Mouse (Mus musculus) spleen, adult 2 months (tissue): ENCODE measurements at regions not wholly inside any gene's neighbourhood (a gene's known extent, or its start where the extent isn't known, plus 50 kb on each side); places are given as distances from the start of the nearest gene placed in this dataset.
"Not testable (repeated sequence)": the region's sequence is repeated elsewhere in the genome, so short reads cannot be mapped to it uniquely, and the experiment has no call there.

Experiments
- DNase-seq, 2 experiments: peaks; one replicate each; pipeline versions ENCODE4 v3.0.0 to v3.0.0-alpha.2; 2012 to 2021; ENCODE audit warnings: low spot score in 2 of 2, low read depth in 1 of 2
- H3K27ac ChIP-seq: fragments of 200-500 bp; 2 replicates; pipeline ENCODE4 v1.5.1; 2012; ENCODE audit warnings: low read length, inconsistent platforms; ENCODE audit not compliant: insufficient read depth
- H3K27me3 ChIP-seq: fragments of 200-500 bp; 2 replicates; pipeline ENCODE4 v1.6.1; 2012; ENCODE audit warnings: mild to moderate bottlenecking, moderate library complexity, low read length, inconsistent platforms; ENCODE audit not compliant: control insufficient read depth, insufficient read depth
- H3K36me3 ChIP-seq: fragments of 200-500 bp; 2 replicates; pipeline ENCODE4 v1.6.1; 2012; ENCODE audit warnings: mild to moderate bottlenecking, low read length, inconsistent platforms; ENCODE audit not compliant: control insufficient read depth, insufficient read depth
- H3K4me1 ChIP-seq: fragments of 200-500 bp; 2 replicates; pipeline ENCODE4 v1.6.1; 2011; ENCODE audit warnings: inconsistent platforms; ENCODE audit not compliant: control insufficient read depth, insufficient read depth, insufficient read length
- H3K4me3 ChIP-seq: fragments of 200-500 bp; 2 replicates; pipeline ENCODE4 v1.5.1; 2011; ENCODE audit warnings: mild to moderate bottlenecking, inconsistent platforms; ENCODE audit not compliant: insufficient read depth, insufficient read length; ENCODE audit errors: extremely low read depth
- CTCF ChIP-seq: fragments of 200-500 bp; IDR thresholded peaks from 2 replicates; pipeline ENCODE4 v1.5.1; 2011; ENCODE audit warnings: mild to moderate bottlenecking, inconsistent platforms; ENCODE audit not compliant: insufficient read depth, insufficient read length, insufficient replicate concordance; ENCODE audit errors: extremely low read depth
- POLR2A ChIP-seq: fragments of 200-500 bp; IDR thresholded peaks from 2 replicates; pipeline ENCODE4 v1.6.1; 2011; ENCODE audit warnings: low read depth, low read length, inconsistent platforms
- WGBS: fragments of 180-500 bp; shearing (Covaris S2); methylation state at CpG from one replicate; pipeline ENCODE4 v1.1.7; 2018; 5-methylcytosine and 5-hydroxymethylcytosine counted together

DNA sequence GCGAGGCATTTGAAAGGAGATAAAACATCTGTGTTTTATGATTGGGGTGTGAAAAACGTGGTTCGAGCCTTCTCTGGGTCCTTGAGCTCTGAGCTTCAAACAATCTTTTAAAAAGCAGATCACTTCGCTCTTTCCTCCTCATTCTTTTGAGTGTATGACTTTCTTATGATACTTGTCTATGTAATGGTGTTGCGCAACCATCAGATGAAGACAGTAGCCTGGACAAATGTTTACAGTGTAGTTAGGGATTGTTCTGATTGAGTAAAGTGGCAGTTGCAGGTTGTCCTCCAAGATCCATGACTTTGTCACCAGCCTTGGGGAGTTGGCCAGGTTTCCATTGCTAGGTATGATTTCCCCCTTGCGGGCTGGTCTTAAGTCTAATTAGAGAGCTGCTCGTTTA lies 116.1 kb upstream of the Pfn2 start:
- Histone ChIP-seq H3K4me3 (no peak overlapping the region), H3K27me3 (no peaks in the 10 kb centered on the region), H3K27ac (no peak overlapping the region), H3K36me3 (no peaks in the 10 kb centered on the region), H3K4me1 (no peaks in the 10 kb centered on the region)
- WGBS = 86% methylated on average over 7 of the region's 7 CpGs
- no peak for TF ChIP-seq POLR2A
- no peak for TF ChIP-seq CTCF
- no peak for DNase-seq

DNA sequence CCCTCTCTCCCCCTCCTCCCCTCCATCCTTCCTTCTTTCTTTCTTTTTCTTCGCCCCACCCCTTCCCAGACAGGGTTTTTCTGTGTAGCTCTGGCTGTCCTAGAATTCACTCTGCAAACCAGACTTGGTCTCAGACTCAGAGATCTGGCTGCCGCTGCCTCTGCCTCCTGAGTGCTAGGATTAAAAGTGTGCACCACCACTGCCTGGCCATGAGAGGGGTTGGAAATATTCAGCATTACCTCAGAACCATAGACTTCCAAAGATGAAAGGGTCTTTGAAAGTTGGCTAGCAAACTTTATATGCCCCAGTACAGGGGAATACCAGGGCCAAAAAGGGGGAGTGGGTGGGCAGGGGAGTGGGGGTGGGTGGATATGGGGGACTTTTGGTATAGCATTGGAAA lies 122.7 kb upstream of the Pfn2 start:
- H3K27me3 ChIP-seq, H3K36me3 ChIP-seq, H3K27ac ChIP-seq, H3K4me3 ChIP-seq, DNase-seq, H3K4me1 ChIP-seq: not testable (repeated sequence)
- 81% methylated on average over 2 of the region's 2 CpGs for WGBS

DNA sequence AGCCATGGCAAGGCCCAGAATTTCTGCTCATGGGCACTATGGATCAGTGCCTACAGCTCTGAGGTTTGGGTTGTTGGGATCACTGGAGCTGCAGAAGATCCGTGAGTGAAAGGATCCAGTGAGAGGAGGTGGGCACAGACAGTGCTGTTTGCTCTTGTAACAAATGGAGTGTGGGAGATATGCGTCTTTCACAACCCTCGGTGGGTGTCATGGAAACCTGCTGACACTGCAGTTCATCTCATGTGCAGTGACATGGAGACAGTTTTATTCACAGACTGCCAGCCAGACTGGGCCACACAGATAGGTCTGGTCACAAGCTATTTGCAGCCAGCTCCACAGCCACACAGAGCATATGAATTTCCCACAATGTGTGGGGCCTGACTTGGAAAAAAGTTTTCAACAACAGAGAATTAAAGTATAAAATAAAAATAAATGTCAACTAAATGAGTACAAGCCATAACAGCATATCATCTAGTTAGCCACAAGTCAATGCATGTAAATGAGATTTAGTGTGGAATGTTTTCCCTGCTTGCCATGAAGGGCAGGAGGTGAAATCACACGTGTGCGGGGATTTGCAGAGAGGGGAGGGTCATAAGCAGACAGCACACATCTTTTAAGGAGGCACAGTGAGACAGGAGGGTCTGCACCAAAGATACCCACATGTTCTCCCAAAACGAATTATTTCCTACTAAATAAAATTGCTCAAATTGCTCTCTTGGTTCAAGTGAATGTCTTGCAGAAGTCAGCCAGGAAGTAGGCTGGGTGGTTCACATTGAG lies 124.8 kb upstream of the Pfn2 start:
- TF ChIP-seq CTCF = no peak
- TF ChIP-seq POLR2A = no peak
- H3K27ac ChIP-seq = no peak overlapping the region
- H3K4me3 ChIP-seq = no peak overlapping the region
- no peaks in the 10 kb centered on the region for H3K36me3 ChIP-seq
- H3K27me3 ChIP-seq = no peaks in the 10 kb centered on the region
- H3K4me1 ChIP-seq = no peaks in the 10 kb centered on the region
- 87% methylated on average over 6 of the region's 6 CpGs for WGBS
- DNase-seq = no peak

DNA sequence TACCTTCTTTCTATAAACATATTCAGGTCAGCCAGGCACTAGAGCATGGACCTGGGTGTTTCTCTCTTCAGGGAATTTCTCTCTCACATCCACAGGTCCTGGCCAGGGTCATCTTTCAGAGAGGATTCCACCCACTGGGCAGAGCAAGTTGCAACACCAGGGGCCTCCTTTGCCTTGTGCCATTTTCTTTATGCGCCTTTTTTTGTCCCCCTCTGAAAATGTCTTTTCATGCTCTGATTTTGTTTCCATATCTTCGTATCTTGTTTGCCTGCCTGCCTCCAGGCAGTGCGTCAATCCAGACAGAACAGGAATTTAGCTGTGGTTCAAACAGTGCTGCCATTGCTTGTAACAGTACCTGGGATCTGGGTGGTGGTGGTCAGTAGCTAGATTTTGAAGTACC lies 125.7 kb upstream of the Pfn2 start:
- DNase-seq = no peak
- 85% methylated on average over 3 of the region's 3 CpGs for WGBS
- Histone ChIP-seq H3K36me3 (no peaks in the 10 kb centered on the region), H3K4me3 (no peak overlapping the region), H3K27ac (no peak overlapping the region), H3K4me1 (no peaks in the 10 kb centered on the region), H3K27me3 (no peaks in the 10 kb centered on the region)
- TF ChIP-seq POLR2A = no peak
- no peak for TF ChIP-seq CTCF

DNA sequence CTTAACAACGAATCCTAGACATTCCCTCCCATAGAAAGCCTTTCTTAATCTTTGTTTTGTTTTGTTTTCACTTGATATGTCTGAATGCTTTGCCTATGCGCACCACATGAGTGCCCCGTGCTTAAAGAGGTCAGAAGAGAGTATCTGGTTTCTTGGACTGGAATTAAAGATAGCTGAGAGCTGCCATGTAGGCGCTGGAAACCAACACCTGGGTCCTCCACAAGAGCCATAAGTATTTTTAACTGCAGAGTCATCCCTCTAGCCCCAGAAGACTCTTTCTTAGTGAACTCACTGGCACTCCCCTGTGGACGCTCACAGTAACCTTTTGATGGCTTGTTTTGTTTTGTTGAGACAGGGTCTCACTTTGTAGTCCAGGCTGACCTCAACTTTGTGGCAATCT lies 127.5 kb upstream of the Pfn2 start:
- Histone ChIP-seq H3K36me3 (no peaks in the 10 kb centered on the region), H3K27me3 (no peaks in the 10 kb centered on the region), H3K4me3 (no peak overlapping the region), H3K27ac (no peak overlapping the region), H3K4me1 (no peaks in the 10 kb centered on the region)
- no peak for TF ChIP-seq CTCF
- no peak for TF ChIP-seq POLR2A
- no peak for DNase-seq
- 75% methylated on average over 5 of the region's 5 CpGs for WGBS

DNA sequence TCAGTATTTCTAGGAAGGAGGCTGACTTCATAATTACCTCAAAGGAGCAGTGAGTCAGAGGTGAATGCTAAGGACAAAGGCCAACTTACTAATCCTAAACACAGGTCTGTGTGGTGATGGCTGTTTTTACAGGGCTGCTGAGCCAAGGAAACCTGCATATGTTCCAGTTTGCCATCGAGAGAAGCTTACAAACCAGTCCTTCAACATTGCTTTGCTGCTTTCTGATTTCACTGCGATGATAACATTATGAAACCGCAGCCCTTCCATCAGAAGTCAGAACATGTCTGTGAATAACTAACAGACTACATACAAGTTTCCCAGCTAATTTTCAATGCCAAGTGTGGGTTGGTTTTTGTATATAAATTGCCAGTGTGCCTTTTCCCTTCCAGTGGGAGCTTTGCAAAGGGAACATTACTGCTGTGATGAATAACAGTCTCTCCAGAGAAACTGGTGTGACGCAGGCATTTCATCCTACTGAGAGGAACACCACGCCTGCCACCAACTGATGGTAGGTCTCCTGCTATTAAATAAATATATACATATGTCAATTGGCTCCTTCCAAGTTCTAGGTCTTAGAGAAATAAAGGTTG lies 128.9 kb upstream of the Pfn2 start:
- DNase-seq = no peak
- H3K27ac ChIP-seq = no peak overlapping the region
- 87% methylated on average over 5 of the region's 5 CpGs for WGBS
- H3K4me3 ChIP-seq = no peak overlapping the region
- no peaks in the 10 kb centered on the region for H3K4me1 ChIP-seq
- TF ChIP-seq CTCF (no peak), POLR2A (no peak)
- no peaks in the 10 kb centered on the region for H3K36me3 ChIP-seq
- H3K27me3 ChIP-seq = no peaks in the 10 kb centered on the region

DNA sequence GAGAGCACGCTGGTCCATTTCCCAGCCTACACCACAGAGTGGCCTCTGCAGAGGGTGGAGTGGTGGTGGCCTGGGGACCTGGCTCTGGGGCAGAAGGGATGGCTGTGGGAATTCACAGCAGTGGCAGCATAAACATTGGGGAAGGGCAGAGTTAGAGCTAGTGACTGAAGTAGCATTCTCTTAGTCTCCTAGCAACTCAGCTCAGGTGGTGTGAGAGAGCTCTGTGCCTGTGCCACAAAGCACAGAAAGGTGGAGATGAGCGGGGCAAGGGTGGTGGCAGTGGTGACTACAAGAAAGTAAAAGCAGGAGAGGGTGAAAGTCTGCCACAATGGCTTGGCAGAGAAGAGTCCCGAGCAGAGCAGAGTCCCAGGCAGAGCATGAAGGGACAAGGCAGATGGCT lies 140.3 kb upstream of the Pfn2 start:
- 88% methylated on average over 3 of the region's 3 CpGs for WGBS
- TF ChIP-seq POLR2A = no peak
- H3K36me3 ChIP-seq = no peaks in the 10 kb centered on the region
- no peak overlapping the region for H3K27ac ChIP-seq
- no peak for DNase-seq
- no peaks in the 10 kb centered on the region for H3K4me1 ChIP-seq
- H3K27me3 ChIP-seq = no peaks in the 10 kb centered on the region
- H3K4me3 ChIP-seq = no peak overlapping the region
